Comparison of ENCODE assay signal across 9 mouse cellular contexts in the genomic region with DNA sequence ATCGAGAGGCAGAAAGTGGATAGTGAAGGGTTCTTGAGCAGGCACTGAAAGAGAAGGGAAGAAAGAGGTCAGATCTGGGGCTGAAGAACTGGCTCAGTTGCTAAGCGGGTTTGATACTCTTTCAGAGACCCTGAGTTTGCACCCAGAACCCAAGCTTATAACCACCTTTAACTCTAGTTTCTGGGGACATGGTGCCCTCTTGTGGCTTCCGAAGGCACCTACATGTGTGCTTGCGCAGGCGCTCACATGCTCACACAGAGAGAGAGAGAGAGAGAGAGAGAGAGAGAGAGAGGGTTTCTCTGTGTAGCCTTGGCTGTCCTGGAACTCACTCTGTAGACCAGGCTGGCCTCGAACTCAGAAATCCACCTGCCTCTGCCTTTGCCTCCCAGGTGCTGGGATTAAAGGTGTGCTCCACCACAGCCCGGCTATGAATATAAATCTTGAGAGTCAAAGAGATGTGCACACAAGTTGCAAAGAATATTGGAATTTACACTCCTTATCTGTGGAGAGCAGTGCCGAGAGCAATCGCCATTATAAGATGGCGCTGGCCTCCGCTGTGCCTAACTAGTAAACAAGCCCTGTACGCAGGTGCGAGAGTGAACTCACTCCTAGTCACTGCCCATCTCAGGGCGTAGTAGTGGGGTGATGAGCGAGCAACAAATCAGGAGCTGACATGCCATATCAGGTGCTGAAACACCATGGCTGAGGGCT. TPM values are rescaled to one million over a fixed set of nuclear protein-coding genes. Genes with fewer than 3 reads are reported as not detected.
A peak's percentile ranks its signal among the peaks of the same experiment; 100 is the strongest.
DNase-seq lines count a peak whose midpoint lies in the region; ATAC-seq and TF ChIP-seq lines count a peak whose summit lies in the region.
"Not testable (repeated sequence)": the region's sequence is repeated elsewhere in the genome, so short reads cannot be mapped to it uniquely, and the experiment has no call there.
"Had no signal": no experiment of that assay in that cellular context is flagged by ENCODE, and none has a peak within 500 bp of the region (broad histone marks: within the 10 kb centered on the region; RNA-seq: fewer than 3 reads in every experiment).

Tnni3 (minus strand) TSS at position 18 of the 711 bp plus-strand sequence.

- TF ChIP-seq CTCF in left cerebral cortex, adult 2 months (IDR thresholded peaks at IDR 0.05): peak; percentile 60

- H3K4me3 ChIP-seq in left cerebral cortex, adult 2 months: not testable (repeated sequence)

- DNase-seq in 416B (ENCODE audit: low read depth): peak; percentile 80
- DNase-seq in cerebellum, postnatal 36 days: peak; percentile 48 to 57
- not testable (repeated sequence) for DNase-seq in left cerebral cortex, adult 2 months (ENCODE audit: extremely low spot score in 1 of 2, low spot score in 2 of 2)
- DNase-seq in lung, postnatal 14 days: peak; percentile 60
- DNase-seq in retina, postnatal 1 day: peak; percentile 87

- intact Hi-C loops in left cerebral cortex, adult 2 months (cut with DNase I): loop anchor here (5.0 kb wide), 1 partner anchor 92 kb away; no protein-coding TSS in a partner anchor

- ATAC-seq in activated CD4-positive, CD25-positive, alpha-beta regulatory T cell, adult 4 months: peak; percentile 44
- ATAC-seq in frontal cortex, adult (ENCODE audit: low TSS enrichment): peak; percentile 72; the same call in 1 of the 2 replicates
- ATAC-seq in hematopoietic stem cell, adult 5-6 weeks (replicated peaks in 1 of 2; ENCODE audit: insufficient read depth in 1 of 2, low FRiP score in 2 of 2, low TSS enrichment in 1 of 2, low read depth in 1 of 2, poor library complexity in 2 of 2, severe bottlenecking in 2 of 2): peak; percentile 28 to 41; a peak in 1 of 4 replicates

- not testable (repeated sequence) for H3K27ac ChIP-seq in left cerebral cortex, adult 2 months

RNA-seq across cellular contexts. Expression of gene Tnni3, which starts in this region (rescaled TPM):
- 1 to 10 TPM; 1.7 to 3.6 TPM for polyA plus RNA-seq in activated CD4-positive, CD25-positive, alpha-beta regulatory T cell, adult 4 months (2017; shearing (Covaris generic))
- 7.0 and 7.1 TPM in 2 replicates for total RNA-seq in hematopoietic stem cell, adult 5-6 weeks (2017)
- total RNA-seq in left cerebral cortex, adult 2 months (2021): under 1 TPM; 0.84 to 0.96 TPM
- polyA plus RNA-seq: erythroblast, embryonic 14.5 days had no signal
